ENCODE assay signal across 17 mouse cellular contexts in genomic region chr14:28231241-28231640, GRCm38 (mm10).
"Had no signal": no experiment of that assay in that cellular context is flagged by ENCODE, and none has a peak within 500 bp of the region (broad histone marks: within the 10 kb centered on the region; RNA-seq: fewer than 3 reads in every experiment).

No protein-coding gene starts in this region.

- H3K4me2 ChIP-seq: lung, embryonic 15.5 days; midbrain, embryonic 11.5 days; midbrain, embryonic 13.5 days; midbrain, embryonic 15.5 days; neural tube, embryonic 12.5 days; stomach, embryonic 15.5 days had no signal

- H3K4me3 ChIP-seq: lung, embryonic 15.5 days; megakaryocyte, embryonic 14.5 days; midbrain, embryonic 13.5 days; midbrain, embryonic 15.5 days; neural tube, embryonic 12.5 days; stomach, embryonic 15.5 days had no signal

- H3K9ac ChIP-seq: lung, embryonic 15.5 days; midbrain, embryonic 13.5 days; midbrain, embryonic 15.5 days; neural tube, embryonic 12.5 days; stomach, embryonic 15.5 days had no signal

- H3K36me3 ChIP-seq: lung, embryonic 15.5 days; midbrain, embryonic 13.5 days; midbrain, embryonic 15.5 days; neural tube, embryonic 12.5 days; stomach, embryonic 15.5 days had no signal

- H3K4me1 ChIP-seq: lung, embryonic 15.5 days; megakaryocyte, embryonic 14.5 days; midbrain, embryonic 13.5 days; midbrain, embryonic 15.5 days; neural tube, embryonic 12.5 days; stomach, embryonic 15.5 days had no signal

- H3K27me3 ChIP-seq: lung, embryonic 15.5 days; megakaryocyte, embryonic 14.5 days; midbrain, embryonic 13.5 days; midbrain, embryonic 15.5 days; neural tube, embryonic 12.5 days; stomach, embryonic 15.5 days had no signal

- H3K9me3 ChIP-seq: lung, embryonic 15.5 days; megakaryocyte, embryonic 14.5 days; midbrain, embryonic 13.5 days; midbrain, embryonic 15.5 days; neural tube, embryonic 12.5 days; stomach, embryonic 15.5 days had no signal

- DNase-seq: lung, adult 2 months; lung, postnatal 14 days; lung, postnatal 36 days; right cerebral cortex, postnatal 14 days; thymus, adult 2 months; thymus, postnatal 25 days; thymus, postnatal 4 days had no signal

- H3K27ac ChIP-seq: lung, embryonic 15.5 days; macrophage; midbrain, embryonic 13.5 days; midbrain, embryonic 15.5 days; neural tube, embryonic 12.5 days; stomach, embryonic 15.5 days; stomach, postnatal 0 days had no signal

- ATAC-seq: lung, postnatal 0 days; midbrain, embryonic 13.5 days; midbrain, embryonic 15.5 days had no signal
